Mouse (Mus musculus): ENCODE results near the gene Wdr62.

GRCm38 (mm10) chr7:30266780-30267179 lies 13.4 kb downstream of the Wdr62 start:
- no peak for TF ChIP-seq POLR2A (IDR thresholded peaks at IDR 0.05; ENCODE audit: insufficient read depth, low read depth, low read length)
- TF ChIP-seq CTCF (IDR thresholded peaks at IDR 0.05) = no peak
- TF ChIP-seq EP300 (IDR thresholded peaks at IDR 0.05; ENCODE audit: insufficient read depth, low read depth, low read length) = no peak
